Mouse (Mus musculus): ENCODE data around the gene Slit2.

- TF ChIP-seq POLR2A (IDR thresholded peaks at IDR 0.05; ENCODE audit: control insufficient read depth, low read depth, low read length) (no peak), CTCF (IDR thresholded peaks at IDR 0.05; ENCODE audit: control insufficient read depth, insufficient read depth, insufficient replicate concordance, low read depth, low read length) (no peak)
Observed at GRCm38 (mm10) chr5:48340808-48341433, 358.0 kb downstream of the Slit2 start.

Measured in testis, adult 2 months (tissue).